Mouse (Mus musculus): Measurements from ENCODE around the gene Ltf.

Gene Ltf

DNA sequence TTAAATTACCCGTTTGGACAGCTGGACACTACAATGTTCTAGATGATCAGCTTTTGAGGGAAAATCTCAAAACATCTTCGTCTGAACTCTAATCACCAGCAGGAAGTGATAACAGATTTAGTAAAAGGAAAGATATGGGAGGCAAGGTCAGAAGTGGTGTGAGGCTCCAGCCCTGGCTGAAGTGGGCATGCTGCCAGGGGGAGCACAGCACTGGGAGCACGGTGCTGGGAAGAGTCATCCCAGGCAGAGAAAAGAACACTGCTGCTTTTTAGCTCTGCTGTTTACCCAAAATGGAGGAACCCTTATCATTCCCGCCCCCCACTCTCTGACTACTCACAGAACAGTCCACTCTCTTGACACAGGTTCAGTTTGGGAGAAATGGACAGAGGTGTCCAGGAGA lies 20.9 kb downstream of the Ltf start:
- no peak for DNase-seq (ENCODE audit: low spot score in 2 of 2)

DNA sequence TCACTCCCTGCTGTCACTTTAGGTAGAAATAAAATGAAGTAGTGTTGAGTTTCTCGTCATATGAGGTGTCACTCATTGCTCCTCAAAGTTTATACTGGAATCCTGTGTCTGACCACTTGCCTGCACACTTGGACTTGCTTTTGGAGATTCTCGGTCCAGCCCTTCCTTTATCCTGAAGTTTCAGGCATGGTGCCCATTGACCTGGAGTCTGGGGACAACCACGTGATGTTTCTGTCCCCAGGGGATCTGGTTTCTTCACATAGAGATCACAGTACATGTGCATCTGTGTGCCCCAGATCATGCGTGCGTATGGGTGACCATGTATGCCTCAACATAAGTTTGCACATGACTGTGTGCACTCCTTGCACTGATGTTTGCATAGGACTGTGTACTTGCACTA lies 23.2 kb downstream of the Ltf start:
- no peak for DNase-seq (ENCODE audit: low spot score in 2 of 2)

DNA sequence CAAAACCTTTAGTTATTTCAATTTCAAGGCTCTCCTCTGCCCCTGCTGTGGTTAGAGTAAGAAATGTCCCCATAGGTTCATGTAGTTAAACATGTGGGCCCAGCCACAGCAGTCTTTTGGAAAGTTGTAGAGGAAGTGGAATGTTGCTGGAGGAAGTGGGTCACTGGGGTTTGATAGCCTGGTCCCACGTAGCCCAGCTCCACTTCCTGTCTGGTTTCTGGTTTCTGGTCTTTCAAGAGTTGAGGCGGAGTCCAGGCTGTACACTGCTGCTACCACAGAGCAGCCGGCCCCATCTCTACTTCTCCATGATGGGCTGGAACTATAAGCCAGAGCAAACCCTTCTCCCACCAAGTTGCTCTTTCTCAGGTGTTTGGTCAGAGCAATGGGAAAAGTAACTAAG lies 27.2 kb downstream of the Ltf start:
- no peak for DNase-seq (ENCODE audit: low spot score in 2 of 2)

DNA sequence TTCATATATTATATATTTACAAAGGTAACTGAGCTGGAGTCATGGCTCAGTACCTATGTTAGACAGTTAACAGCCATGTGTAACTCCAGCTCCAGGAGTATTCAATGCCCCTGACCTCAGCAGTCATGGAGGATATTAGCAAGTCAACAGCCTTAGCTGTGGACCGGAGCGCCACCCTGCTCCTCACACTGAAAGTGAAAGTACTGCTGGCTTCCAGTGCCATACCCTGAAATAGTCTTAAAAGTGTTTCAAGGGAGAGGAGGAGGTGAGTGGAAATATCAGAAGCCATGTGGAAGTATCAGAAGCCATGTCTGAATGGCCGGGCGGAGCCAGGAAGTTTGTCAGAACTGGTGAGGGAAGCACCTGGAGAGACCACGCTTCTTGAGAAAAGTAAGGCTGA lies 28.2 kb downstream of the Ltf start:
- DNase-seq (ENCODE audit: low spot score in 2 of 2) = no peak

DNA sequence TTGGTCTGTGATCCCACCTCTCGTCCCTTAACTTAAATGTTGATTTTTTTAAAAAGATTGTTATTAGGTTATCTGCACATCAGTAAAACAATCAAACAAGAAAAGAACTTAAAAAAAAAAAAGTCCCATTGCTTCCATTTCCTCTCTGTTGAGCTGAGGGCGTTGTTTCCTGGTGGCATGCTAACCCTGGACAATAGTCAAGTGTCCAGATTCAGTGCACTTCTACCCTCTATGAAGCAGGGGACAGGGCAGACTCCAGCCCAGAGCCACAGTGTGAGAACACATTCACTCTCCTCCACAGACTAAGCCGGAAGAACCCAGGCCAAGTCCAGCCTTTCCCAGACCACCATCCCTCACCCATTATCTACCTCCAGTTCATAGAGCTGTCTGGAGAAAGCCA lies 29.4 kb downstream of the Ltf start:
- DNase-seq (ENCODE audit: low spot score in 2 of 2) = no peak

DNA sequence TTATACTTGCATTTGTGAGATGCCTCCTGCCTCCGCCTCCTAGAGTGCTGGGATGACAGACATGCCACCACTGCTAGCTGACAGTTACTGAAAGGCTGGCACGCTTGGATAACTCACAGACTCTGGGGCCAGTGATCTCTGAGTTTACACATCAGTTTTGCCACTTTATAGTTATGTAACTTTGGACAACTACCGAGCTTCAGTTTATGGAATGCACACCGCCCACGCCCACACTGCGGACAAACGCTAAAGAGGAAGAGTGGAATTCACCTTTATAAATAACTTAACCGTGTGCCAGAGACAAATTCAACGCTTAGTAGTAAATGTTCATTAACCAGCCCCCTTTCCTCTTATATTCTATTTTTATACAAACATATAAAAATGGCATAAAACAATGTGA lies 35.9 kb downstream of the Ltf start:
- no peak for DNase-seq (ENCODE audit: low spot score in 2 of 2)

DNA sequence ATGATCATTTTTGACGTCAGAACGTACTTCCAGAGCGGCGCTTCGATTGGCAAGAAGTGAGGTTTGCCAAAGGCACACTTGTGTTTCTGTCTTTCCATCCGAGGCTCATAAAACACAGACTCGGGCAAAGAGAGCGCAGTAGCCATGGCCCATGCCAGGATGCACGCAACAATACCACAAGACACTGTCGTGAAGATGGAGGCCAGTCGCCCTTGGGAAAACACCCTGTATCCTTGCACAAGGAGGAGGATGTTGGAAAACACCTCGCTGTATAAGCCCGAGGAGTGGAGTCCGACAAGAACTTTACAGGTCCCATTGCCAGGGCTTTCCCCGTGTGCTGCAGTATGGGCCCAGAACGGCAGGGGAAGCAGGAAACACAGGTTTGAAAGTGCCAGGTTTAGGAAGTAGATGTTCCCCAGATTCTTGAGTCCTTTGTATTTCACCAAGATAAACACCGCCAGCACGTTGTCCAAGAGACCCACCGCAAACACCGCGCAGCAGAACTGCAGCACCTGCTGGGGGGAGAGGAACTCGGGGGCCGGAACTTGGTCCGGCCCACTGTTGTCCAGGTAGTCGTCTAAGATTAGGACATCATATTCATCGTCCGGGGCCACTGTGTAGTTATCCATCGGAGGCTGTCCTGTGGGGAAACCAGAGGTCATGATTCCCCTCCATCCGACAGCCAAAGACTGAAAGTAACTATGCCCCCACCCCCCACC lies 36.9 kb downstream of the Ltf start:
- DNase-seq (ENCODE audit: low spot score in 2 of 2) = no peak

DNA sequence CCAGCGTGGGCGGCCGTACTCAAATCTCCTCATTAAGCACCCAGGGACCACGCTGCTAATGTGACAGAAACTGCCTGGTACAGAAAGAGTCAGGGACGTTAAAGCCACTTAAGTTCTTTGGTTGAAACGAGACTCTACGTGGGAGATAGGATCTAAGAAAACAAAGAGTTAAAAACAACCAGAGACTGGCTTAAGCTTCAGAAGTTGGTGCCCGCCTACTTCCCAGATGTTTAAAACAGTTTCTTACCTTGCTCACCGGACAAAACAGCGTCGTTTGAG lies 37.4 kb downstream of the Ltf start:
- DNase-seq (ENCODE audit: low spot score in 2 of 2) = no peak

DNA sequence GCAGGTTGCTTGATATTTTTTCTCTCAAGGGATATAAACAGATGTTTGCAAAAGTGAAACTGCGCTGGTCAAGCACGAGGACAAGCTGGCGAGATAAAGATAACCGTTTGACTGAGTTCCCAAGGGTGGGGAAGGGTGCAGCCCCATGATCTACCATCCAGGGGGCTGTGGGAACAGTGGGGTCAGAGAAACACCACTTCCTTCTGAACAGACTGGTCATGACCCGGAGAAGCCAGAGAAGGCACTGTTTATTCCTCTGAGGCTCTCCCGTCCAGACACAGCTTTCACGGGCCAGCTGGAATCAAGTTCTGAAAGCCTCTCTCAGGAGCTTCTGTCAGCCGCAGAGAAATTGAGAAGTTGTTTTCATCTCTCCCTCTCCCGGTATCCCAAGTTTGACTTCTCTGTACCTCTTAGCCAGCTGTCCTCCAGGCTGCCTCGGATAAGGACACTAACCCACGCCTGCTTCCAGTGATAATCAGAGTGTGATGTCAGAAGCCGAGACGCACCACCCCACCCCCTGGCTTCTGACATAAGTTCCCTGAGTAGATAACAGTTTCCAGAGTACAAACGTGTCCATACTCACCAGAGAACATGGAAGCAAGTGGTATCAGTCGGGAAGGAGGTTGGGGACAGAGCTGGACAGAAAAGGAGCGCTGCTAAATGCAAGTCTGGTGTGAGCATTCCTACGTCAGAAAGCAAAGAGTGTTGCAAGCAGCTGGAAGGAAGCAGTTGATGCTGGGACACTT lies 37.9 kb downstream of the Ltf start, which contains the start of gene Ccrl2:
Gene Ccrl2 (minus strand): TSS at position 722 of the 746 bp plus-strand sequence.
- no peak for DNase-seq (ENCODE audit: low spot score in 2 of 2)

DNA sequence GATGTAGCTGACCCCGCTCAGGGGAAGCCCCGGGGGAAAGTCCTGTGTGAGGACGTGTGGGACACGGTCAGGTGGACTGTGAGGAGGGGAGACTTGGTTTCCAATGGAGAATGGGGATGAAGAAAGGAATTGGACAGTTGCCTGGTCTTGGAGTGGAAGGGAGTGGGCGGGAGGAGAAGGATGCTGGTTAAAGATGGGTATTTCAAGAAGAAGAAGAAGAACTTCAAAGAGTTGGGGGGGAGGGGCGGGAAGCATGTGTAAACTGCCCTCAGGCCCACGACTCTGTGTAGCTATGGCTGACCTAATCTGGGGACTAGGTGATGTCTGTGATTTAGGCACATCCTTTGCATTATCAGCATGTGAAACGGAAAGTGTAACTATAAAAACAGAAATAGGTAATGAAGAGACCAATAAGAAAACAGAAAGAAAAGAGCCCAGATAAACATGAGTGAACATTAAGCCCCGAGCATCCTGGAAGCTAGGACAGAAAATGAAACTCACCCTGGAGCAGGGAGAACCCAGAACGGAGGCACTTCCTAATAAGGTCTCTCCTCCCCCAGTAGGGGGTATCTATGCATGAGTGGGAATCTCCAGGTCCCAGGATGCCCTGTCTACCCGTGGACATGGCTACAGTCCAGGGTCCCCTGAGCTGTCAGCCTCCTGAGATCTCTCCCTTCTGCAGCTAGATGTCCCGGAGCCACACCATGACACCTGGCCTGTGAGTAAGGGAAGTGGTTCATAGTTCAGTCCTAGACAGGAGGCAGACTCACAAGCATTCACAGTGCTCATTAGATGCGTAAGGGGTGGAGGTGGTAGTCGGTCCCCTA lies 38.7 kb downstream of the Ltf start:
- DNase-seq (ENCODE audit: low spot score in 2 of 2) = no peak

DNA sequence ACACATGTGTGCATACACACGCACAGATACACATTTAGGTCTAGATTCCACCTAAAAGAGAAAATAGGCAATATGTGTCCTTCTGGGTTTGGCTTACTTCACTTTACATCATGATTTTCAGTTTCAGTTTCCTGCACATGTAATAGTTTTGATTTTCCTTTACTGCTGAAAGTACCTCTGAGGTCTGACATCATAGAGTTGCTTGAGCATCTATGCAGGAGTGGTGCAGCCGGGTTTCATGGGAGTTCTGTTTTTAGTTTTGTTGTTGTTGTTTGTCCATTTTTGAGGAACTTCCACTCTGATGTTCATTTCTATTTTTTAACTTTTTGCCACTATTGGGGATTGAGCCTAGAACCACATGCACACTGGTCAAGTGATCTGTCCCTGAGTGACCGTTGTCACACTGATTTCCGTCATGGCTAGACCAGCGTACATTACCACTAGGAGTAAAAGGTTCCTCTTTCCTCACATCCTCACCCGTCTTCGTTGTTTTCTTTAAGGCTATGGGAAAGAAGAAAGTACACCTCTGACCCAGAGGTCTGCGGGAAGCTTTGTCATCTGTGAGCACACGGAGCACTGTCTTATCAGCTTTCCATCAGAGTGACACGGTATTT lies 40.0 kb downstream of the Ltf start:
- no peak for DNase-seq (ENCODE audit: low spot score in 2 of 2)

DNA sequence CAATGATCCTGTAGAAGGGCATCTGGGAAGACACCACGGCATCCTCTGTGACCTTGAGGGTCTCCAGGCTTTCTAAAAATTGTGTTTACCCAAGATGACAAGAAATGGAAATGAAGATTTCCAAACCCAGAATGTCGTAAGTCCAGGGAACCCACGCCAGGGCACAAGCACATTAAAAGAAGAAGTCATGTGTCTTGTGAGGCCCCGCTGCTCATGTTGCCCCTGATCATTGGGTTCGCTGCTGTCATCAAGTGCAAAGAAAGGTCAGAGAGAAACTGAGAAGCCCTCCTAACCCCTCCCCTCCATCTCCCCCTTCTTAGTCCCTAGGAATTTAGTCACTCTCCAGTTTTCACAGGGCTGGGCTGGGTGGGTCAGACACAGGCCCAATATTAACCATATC lies 43.8 kb downstream of the Ltf start:
- no peak for DNase-seq (ENCODE audit: low spot score in 2 of 2)

DNA sequence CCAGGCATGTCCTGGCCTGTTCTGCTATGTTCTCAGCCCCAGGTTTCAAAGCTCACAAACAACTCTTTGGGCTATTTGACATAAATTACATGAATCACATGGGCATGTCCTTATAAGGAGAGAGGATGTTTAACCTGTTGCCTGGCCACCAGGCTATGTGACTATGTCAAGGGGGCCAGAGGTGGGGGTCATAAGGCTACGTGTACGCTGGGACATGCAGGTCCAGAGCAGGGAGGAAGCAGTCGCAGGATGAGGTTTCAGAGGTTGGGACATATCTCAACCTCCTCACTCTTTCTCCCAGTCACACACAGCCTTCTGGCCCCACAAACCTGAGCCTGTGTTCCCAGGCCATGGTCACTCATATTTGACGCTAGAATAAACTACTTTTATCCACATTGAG lies 48.0 kb downstream of the Ltf start:
- DNase-seq (ENCODE audit: low spot score in 2 of 2) = no peak

DNA sequence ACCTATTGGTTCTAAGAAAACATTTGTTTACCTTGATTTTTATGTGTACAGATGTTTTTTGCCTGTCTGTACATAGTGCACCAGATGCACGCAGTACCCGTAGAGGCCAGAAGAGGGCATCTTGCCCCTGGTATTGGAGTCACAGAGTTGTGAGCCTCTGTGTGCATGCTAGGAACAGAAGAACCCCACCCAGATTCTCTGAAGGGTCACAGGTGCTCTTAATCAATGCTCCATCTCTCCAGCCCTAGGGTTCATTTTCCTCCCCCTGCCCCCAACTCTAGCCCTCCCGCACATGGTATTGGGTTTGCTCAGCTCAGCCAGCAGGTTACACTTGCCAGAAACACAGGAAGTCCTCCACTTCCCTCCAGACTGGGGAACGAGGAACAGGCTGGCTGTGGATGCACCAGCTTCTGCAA lies 51.5 kb downstream of the Ltf start:
- peak in 1 of 2 experiments; percentile 56 for DNase-seq (ENCODE audit: low spot score in 2 of 2)

DNA sequence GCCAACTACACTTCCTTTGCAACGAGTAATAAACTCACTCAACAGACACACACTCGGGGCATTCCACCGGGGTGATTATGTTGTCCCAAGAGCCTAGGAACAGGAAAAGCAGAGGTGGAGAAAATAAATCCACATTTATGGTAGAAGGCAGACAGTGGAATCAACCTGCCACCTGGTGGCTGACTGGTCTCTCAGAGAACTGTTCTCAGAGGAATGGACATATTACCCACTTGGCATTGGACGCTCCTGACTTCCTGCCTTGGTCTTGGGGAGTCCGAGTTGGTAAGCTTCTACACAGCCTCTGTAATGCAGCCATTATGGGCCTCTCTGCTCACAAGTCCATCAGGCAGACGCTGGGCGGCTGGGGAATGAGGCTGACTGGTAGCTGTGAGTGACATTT lies 53.1 kb downstream of the Ltf start:
- no peak for DNase-seq (ENCODE audit: low spot score in 2 of 2)

DNA sequence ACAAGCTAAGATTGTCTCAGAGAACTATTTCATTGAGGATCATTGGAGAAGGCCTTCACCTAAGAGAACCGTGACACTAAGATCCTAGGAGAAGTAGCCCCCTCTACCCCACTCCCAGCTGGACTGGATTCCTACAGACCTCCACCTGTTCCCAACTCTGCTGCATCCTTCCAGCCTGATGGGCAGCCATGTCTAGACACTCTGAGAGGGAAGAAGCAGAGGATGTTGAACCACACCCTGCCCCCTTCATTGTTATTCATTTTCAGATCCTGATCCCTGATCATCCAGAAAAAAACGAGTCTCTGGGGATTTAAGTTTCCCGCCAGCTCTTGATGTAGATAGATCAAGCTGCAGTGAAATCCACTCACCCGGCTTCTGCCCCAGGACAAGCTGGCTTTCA lies 53.9 kb downstream of the Ltf start:
- no peak for DNase-seq (ENCODE audit: low spot score in 2 of 2)

DNA sequence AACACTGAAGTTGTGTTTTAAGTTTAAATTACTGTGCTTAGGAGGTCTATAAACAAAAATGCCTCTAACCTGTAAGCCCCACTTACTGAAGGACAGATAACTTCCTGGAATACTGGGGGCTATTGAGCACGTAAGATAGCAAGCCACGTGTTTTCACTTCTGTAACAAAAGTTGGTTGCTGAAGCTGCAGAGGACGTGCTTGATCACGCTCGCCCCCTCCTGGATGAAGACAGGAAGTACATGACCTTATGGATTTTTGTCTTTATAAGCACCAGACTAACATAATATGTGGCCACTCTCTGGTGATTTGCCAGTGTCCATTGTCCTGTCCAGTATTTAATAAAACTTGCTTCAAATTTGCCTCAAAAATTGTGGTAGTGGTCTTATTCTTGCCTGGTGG lies 58.7 kb downstream of the Ltf start:
- peak in 1 of 2 experiments; percentile 20 for DNase-seq (ENCODE audit: low spot score in 2 of 2)

DNA sequence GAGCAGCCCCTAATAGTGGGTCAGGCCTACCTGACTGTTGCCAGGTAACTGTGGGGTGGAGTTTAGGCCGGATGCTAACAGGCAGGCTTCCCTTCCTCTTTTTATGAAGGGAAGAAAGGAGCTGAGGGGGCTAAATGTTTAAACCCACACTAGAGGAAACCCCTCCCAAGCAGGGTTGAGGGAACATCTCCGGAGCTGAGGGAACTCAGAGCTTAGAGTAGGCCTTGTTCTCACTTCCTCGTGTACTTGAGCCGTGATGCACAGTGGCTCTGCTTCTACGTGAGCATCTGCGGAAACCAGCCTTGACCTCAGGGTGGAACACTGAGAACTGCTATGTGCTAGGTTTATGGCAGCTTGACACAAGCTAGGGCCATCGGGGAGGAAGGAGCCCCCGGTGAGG lies 61.7 kb downstream of the Ltf start:
- DNase-seq (ENCODE audit: low spot score in 2 of 2) = no peak

DNA sequence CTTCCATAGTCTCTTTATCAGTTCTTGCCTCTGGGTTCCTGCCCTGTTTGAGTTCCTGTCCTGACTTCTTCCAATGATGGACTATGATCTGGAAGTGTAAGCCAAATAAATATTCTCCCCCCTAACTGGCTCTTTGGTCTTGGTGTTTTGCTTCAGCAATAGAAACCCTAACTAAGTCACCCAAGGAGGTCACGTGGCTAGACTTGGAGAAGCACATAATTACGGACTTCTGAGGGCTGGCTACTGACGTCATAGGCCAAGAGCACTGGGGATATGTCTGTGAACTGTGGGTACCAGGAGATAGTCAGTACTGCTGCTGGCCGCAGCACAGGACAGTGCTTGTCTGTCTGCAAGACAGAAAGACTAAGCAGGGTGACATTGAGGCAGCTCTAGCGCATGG lies 62.7 kb downstream of the Ltf start:
- no peak for DNase-seq (ENCODE audit: low spot score in 2 of 2)

DNA sequence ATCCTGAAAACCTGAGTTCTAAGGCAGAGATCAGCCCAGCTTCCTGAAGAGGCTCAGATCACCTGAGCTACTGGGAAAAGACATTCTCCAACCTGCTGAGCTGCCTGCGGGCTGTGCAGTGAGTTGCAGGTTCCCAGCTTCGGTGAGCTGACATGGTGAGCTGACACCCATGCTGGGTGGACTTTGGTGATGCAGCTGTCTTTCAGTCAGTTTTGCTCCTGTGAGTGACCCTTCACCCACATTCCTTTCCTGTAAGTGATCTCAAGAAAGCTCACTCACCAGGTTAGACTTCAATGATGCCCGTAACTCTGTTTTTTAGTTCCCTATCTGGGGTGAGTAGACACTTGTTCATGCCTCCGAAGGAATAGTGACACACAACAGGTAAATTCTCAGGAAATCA lies 66.3 kb downstream of the Ltf start:
- no peak for DNase-seq (ENCODE audit: low spot score in 2 of 2)

DNA sequence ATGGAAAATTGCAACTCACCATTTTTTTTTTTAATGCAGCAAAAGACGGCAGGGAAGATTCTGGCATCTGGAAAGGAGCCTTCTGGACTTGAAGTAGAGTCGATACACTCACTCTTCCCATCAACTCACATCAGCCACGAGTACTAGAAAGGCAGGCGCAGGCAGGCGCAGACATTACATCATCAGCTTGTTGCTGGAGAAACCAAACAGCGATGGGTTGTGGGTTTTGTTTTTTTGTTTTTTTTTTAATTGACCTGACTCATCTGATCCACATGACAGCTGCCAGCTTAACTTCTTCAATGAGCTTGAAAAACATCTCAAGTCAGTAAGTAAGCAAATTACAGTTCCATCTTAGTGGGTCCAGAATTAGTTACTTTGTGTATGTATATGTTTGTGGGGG lies 67.1 kb downstream of the Ltf start:
- DNase-seq (ENCODE audit: low spot score in 2 of 2) = no peak

DNA sequence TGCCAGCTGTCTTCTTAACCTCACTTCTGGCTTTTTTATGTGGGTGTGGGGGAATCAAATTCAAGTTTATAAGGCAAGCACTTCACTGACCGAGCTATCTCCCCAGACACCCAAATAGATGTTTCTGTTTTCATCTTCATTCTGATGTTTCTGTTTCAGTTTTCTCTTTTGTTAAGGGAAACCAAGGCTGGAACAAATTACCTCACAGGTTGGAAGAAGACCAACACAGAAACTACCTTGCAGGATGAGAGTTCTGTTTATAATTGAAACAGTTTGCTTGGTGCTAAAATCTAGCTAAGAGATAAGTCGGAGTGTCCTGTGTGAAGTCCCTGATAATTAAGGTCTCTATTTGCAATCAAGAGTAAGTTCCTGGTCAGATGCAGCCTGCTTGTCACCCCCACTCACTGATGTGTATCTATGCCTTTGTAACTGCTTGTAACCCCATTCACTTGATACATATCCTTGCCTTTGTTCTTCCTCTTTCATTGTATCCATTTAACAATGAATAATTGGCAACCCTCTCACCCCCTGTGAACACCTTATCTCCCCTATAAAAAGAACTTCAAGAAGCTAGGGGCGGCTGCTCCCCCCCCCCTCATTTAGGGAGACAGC lies 68.0 kb downstream of the Ltf start:
- no peak for DNase-seq (ENCODE audit: low spot score in 2 of 2)
